Mouse (Mus musculus) intestine, postnatal 0 days (tissue): Measurements from ENCODE around the gene Cep44. TPM values are rescaled to one million over a fixed set of nuclear protein-coding genes. Genes with fewer than 3 reads are reported as not detected.

ENCODE experiments used
- ATAC-seq: fragments of 200-750 bp; cut with Nextera tagmentation; 2 replicates; pipeline ENCODE4 v1.8.0; 2017; ENCODE audit warnings: mild to moderate bottlenecking, moderate TSS enrichment, moderate library complexity
- H3K27ac ChIP-seq: fragments of 300-500 bp; sonication (generic); 2 replicates; pipeline ENCODE4 v1.5.1; 2014; ENCODE audit warnings: mild to moderate bottlenecking, low read depth, low read length, moderate library complexity
- H3K27me3 ChIP-seq: fragments of 300-500 bp; sonication (generic); replicated peaks from 2 replicates; pipeline ENCODE4 v1.6.1; 2014; ENCODE audit warnings: low read length, mixed read lengths; ENCODE audit not compliant: control insufficient read depth, insufficient read depth
- H3K36me3 ChIP-seq: fragments of 300-500 bp; sonication (generic); 2 replicates; pipeline ENCODE4 v1.6.1; 2014; ENCODE audit warnings: mild to moderate bottlenecking, moderate library complexity; ENCODE audit not compliant: control insufficient read depth, insufficient read depth
- H3K4me1 ChIP-seq: fragments of 300-500 bp; sonication (generic); replicated peaks from 2 replicates; pipeline ENCODE4 v1.6.1; 2014; ENCODE audit warnings: antibody characterized with exemption, low read length, mixed read lengths; ENCODE audit not compliant: control insufficient read depth, insufficient read depth
- H3K4me2 ChIP-seq: fragments of 300-500 bp; sonication (generic); replicated peaks from 2 replicates; pipeline ENCODE4 v1.6.1; 2014; ENCODE audit warnings: low read depth, mild to moderate bottlenecking, moderate library complexity
- H3K4me3 ChIP-seq: fragments of 300-500 bp; sonication (generic); 2 replicates; pipeline ENCODE4 v1.5.1; 2014; ENCODE audit warnings: low read depth, low read length
- H3K9ac ChIP-seq: fragments of 300-500 bp; sonication (generic); 2 replicates; pipeline ENCODE4 v1.6.1; 2014; ENCODE audit warnings: mild to moderate bottlenecking, low read depth, low read length
- H3K9me3 ChIP-seq: fragments of 300-500 bp; sonication (generic); 2 replicates; pipeline ENCODE4 v1.6.1; 2016; ENCODE audit warnings: mixed run types; ENCODE audit not compliant: control insufficient read depth
- CTCF ChIP-seq: sonication (generic); IDR thresholded peaks from 2 replicates; pipeline ENCODE4 v1.5.1; 2016; ENCODE audit warnings: low read depth, mild to moderate bottlenecking, control low read depth, antibody characterized with exemption, moderate library complexity
- WGBS: fragments of 180-500 bp; shearing (Covaris S2); extraction: QIAGEN DNeasy Blood & Tissue Kit; methylation state at CpG from one replicate; pipeline ENCODE4 v1.1.7; 2014; 5-methylcytosine and 5-hydroxymethylcytosine counted together
- polyA plus RNA-seq: library from polyadenylated mRNA; unstranded; fragments of >200 nt; fragmentation: Nextera tagmentation; extraction: Ambion mirVana; gene quantifications from 2 replicates; pipeline ENCODE4 v1.2.1, GENCODE M21; 2015

Cep44 gene
- 13.5 and 14.7 TPM in 2 replicates for polyA plus RNA-seq

- WGBS: under 1% methylated on average over 53 of the region's 53 CpGs
- Histone ChIP-seq H3K9ac (peak within 1 kb of the TSS; percentile 85), H3K27ac (peak within 1 kb of the TSS; percentile 91), H3K9me3 (no peaks in the 10 kb centered on the region), H3K4me1 (peaks cover 4% of the 10 kb centered on the region; the same call in 1 of the 2 replicates), H3K4me2 (peak within 1 kb of the TSS; percentile 77), H3K4me3 (peak within 1 kb of the TSS; percentile 76), H3K27me3 (no peaks in the 10 kb centered on the region), H3K36me3 (no peaks in the 10 kb centered on the region)
- TF ChIP-seq CTCF: peak; percentile 5; the same call in 1 of the 2 replicates
- peak; percentile 91 for ATAC-seq
These were observed at the start of gene Cep44, which contains the start of gene Fbxo8 for GRCm38 (mm10) chr8:56550558-56551360. Gene Cep44, minus strand, starts transcription at chr8:56551047. Gene Fbxo8, plus strand, starts transcription at chr8:56551090.

- ATAC-seq: no peak
- H3K27me3 ChIP-seq: no peaks in the 10 kb centered on the region
- H3K9me3 ChIP-seq: no peaks in the 10 kb centered on the region
- peaks cover 5% of the 10 kb centered on the region; the same call in 1 of the 2 replicates for H3K36me3 ChIP-seq
- no peaks in the 10 kb centered on the region for H3K4me1 ChIP-seq
- H3K4me2 ChIP-seq: no peak overlapping the region
- WGBS: 95% methylated on average over 5 of the region's 5 CpGs
- no peak overlapping the region for H3K9ac ChIP-seq
- no peak overlapping the region for H3K27ac ChIP-seq
- H3K4me3 ChIP-seq: no peak overlapping the region
- TF ChIP-seq CTCF: no peak
These were observed 40.7 kb upstream of the Cep44 start for GRCm38 (mm10) chr8:56591502-56591901.

GRCm38 (mm10) chr8:56591084-56591483, 40.2 kb upstream of the Cep44 start:
- H3K4me3 ChIP-seq: no peak overlapping the region
- 89% methylated on average over 1 of the region's 1 CpGs for WGBS
- no peak overlapping the region for H3K4me2 ChIP-seq
- no peak for ATAC-seq
- H3K9ac ChIP-seq: no peak overlapping the region
- no peaks in the 10 kb centered on the region for H3K4me1 ChIP-seq
- no peak overlapping the region for H3K27ac ChIP-seq
- H3K9me3 ChIP-seq: no peaks in the 10 kb centered on the region
- no peaks in the 10 kb centered on the region for H3K27me3 ChIP-seq
- TF ChIP-seq CTCF: no peak
- H3K36me3 ChIP-seq: peaks cover 5% of the 10 kb centered on the region; the same call in 1 of the 2 replicates

- Histone ChIP-seq H3K9me3 (no peaks in the 10 kb centered on the region), H3K4me3 (no peak overlapping the region), H3K4me1 (no peaks in the 10 kb centered on the region), H3K9ac (no peak overlapping the region), H3K27ac (no peak overlapping the region), H3K4me2 (no peak overlapping the region), H3K36me3 (peaks cover 5% of the 10 kb centered on the region; the same call in 1 of the 2 replicates), H3K27me3 (no peaks in the 10 kb centered on the region)
- no peak for ATAC-seq
- 37% methylated on average over 2 of the region's 2 CpGs for WGBS
- no peak for TF ChIP-seq CTCF
These were observed 38.2 kb upstream of the Cep44 start for GRCm38 (mm10) chr8:56589004-56589403.

GRCm38 (mm10) chr8:56582841-56583240, 32.0 kb upstream of the Cep44 start:
- no peak overlapping the region for H3K4me2 ChIP-seq
- H3K36me3 ChIP-seq: no peaks in the 10 kb centered on the region
- H3K9me3 ChIP-seq: no peaks in the 10 kb centered on the region
- no peaks in the 10 kb centered on the region for H3K4me1 ChIP-seq
- H3K27ac ChIP-seq: no peak overlapping the region
- H3K9ac ChIP-seq: no peak overlapping the region
- no peaks in the 10 kb centered on the region for H3K27me3 ChIP-seq
- no peak overlapping the region for H3K4me3 ChIP-seq
- no peak for ATAC-seq
- TF ChIP-seq CTCF: peak; percentile 34

GRCm38 (mm10) chr8:56580918-56581317, 30.1 kb upstream of the Cep44 start:
- WGBS: 92% methylated on average over 4 of the region's 4 CpGs
- H3K27me3 ChIP-seq: no peaks in the 10 kb centered on the region
- H3K4me3 ChIP-seq: no peak overlapping the region
- no peaks in the 10 kb centered on the region for H3K9me3 ChIP-seq
- no peak for TF ChIP-seq CTCF
- H3K36me3 ChIP-seq: no peaks in the 10 kb centered on the region
- no peaks in the 10 kb centered on the region for H3K4me1 ChIP-seq
- H3K27ac ChIP-seq: no peak overlapping the region
- ATAC-seq: no peak
- no peak overlapping the region for H3K9ac ChIP-seq
- no peak overlapping the region for H3K4me2 ChIP-seq
